Mouse (Mus musculus) intestine, embryonic 15.5 days (tissue): Measurements from ENCODE around the gene Ciao2b. TPM values are rescaled to one million over a fixed set of nuclear protein-coding genes. Genes with fewer than 3 reads are reported as not detected.

Experiments used
- ATAC-seq: fragments of 200-750 bp; cut with Nextera tagmentation; 2 replicates; pipeline ENCODE4 v1.8.0; 2017; ENCODE audit warnings: moderate TSS enrichment, moderate library complexity
- H3K27ac ChIP-seq: fragments of 300-500 bp; sonication (generic); 2 replicates; pipeline ENCODE4 v1.5.1; 2015; ENCODE audit warnings: mild to moderate bottlenecking, inconsistent platforms
- H3K27me3 ChIP-seq: fragments of 300-500 bp; sonication (generic); replicated peaks from 2 replicates; pipeline ENCODE4 v1.6.1; 2015; ENCODE audit warnings: inconsistent platforms
- H3K36me3 ChIP-seq: fragments of 300-500 bp; sonication (generic); 2 replicates; pipeline ENCODE4 v1.6.1; 2015; ENCODE audit warnings: inconsistent platforms
- H3K4me1 ChIP-seq: fragments of 300-500 bp; sonication (generic); replicated peaks from 2 replicates; pipeline ENCODE4 v1.6.1; 2015; ENCODE audit warnings: inconsistent platforms
- H3K4me2 ChIP-seq: fragments of 300-500 bp; sonication (generic); replicated peaks from 2 replicates; pipeline ENCODE4 v1.6.1; 2015; ENCODE audit warnings: mild to moderate bottlenecking, inconsistent platforms
- H3K4me3 ChIP-seq: fragments of 300-500 bp; sonication (generic); replicated peaks from 2 replicates; pipeline ENCODE4 v1.5.1; 2015; ENCODE audit warnings: inconsistent platforms
- H3K9ac ChIP-seq: fragments of 300-500 bp; sonication (generic); 2 replicates; pipeline ENCODE4 v1.6.1; 2015; ENCODE audit warnings: inconsistent platforms
- H3K9me3 ChIP-seq: fragments of 300-500 bp; sonication (generic); 2 replicates; pipeline ENCODE4 v1.6.1; 2016; ENCODE audit warnings: inconsistent platforms
- WGBS: fragments of 180-500 bp; shearing (Covaris S2); methylation state at CpG from one replicate; pipeline ENCODE4 v1.1.7; 2015; 5-methylcytosine and 5-hydroxymethylcytosine counted together
- polyA plus RNA-seq: library from polyadenylated mRNA; unstranded; fragments of >200 nt; fragmentation: Nextera tagmentation; extraction: Ambion mirVana; gene quantifications from 2 replicates; pipeline ENCODE4 v1.2.1, GENCODE M21; 2015

Gene Ciao2b
- polyA plus RNA-seq, 1 experiment from 2014 or later, result 93.2 TPM

GRCm38 (mm10) chr8:104631975-104632374 lies 9.8 kb downstream of the Ciao2b start:
- Histone ChIP-seq H3K9ac (no peak overlapping the region), H3K4me2 (peak overlapping the region; percentile 83)

GRCm38 (mm10) chr8:104630981-104631663 lies 10.6 kb downstream of the Ciao2b start, which contains the start of gene Rrad:
Gene Rrad, minus strand, starts transcription at chr8:104631327.
- H3K9ac ChIP-seq, result peak within 1 kb of the TSS; percentile 28
- H3K36me3 ChIP-seq, result no peaks in the 10 kb centered on the region
- peak within 1 kb of the TSS; percentile 37 for H3K4me3 ChIP-seq
- peaks cover 15% of the 10 kb centered on the region; the same call in 1 of the 2 replicates for H3K4me1 ChIP-seq
- peak within 1 kb of the TSS; percentile 83 for H3K4me2 ChIP-seq
- no peak within 1 kb of the TSS for H3K27ac ChIP-seq
- peak; percentile 81 for ATAC-seq
- H3K27me3 ChIP-seq, result peaks cover 14% of the 10 kb centered on the region
- 2% methylated on average over 28 of the region's 28 CpGs for WGBS
- no peaks in the 10 kb centered on the region for H3K9me3 ChIP-seq

More at GRCm38 (mm10) chr8:104631975-104632374, 9.8 kb downstream of the Ciao2b start:
- no peak for ATAC-seq
- no peaks in the 10 kb centered on the region for H3K9me3 ChIP-seq
- no peak overlapping the region for H3K27ac ChIP-seq
- 32% methylated on average over 5 of the region's 5 CpGs for WGBS
- H3K4me1 ChIP-seq, result peaks cover 15% of the 10 kb centered on the region; the same call in 1 of the 2 replicates
- H3K36me3 ChIP-seq, result no peaks in the 10 kb centered on the region
- H3K4me3 ChIP-seq, result peak overlapping the region; percentile 37; the same call in 1 of the 2 replicates
- peaks cover 14% of the 10 kb centered on the region for H3K27me3 ChIP-seq

GRCm38 (mm10) chr8:104630574-104630973 lies 11.2 kb downstream of the Ciao2b start:
- H3K4me1 ChIP-seq, result peaks cover 15% of the 10 kb centered on the region; the same call in 1 of the 2 replicates
- H3K9me3 ChIP-seq, result no peaks in the 10 kb centered on the region
- WGBS, result 2% methylated on average over 36 of the region's 36 CpGs
- H3K36me3 ChIP-seq, result no peaks in the 10 kb centered on the region
- peak overlapping the region; percentile 28 for H3K9ac ChIP-seq
- no peak overlapping the region for H3K27ac ChIP-seq
- peaks cover 14% of the 10 kb centered on the region for H3K27me3 ChIP-seq
- ATAC-seq, result peak; percentile 40; the same call in 1 of the 2 replicates
- peak overlapping the region; percentile 83 for H3K4me2 ChIP-seq
- H3K4me3 ChIP-seq, result peak overlapping the region; percentile 37

GRCm38 (mm10) chr8:104630111-104630479 lies 11.7 kb downstream of the Ciao2b start:
- no peaks in the 10 kb centered on the region for H3K9me3 ChIP-seq
- peaks cover 14% of the 10 kb centered on the region for H3K27me3 ChIP-seq
- 0 out of 2 replicates have a peak overlapping the region, but pooled peaks have one; percentile 28 for H3K9ac ChIP-seq
- no peak for ATAC-seq
- peaks cover 15% of the 10 kb centered on the region; the same call in 1 of the 2 replicates for H3K4me1 ChIP-seq
- H3K4me3 ChIP-seq, result no peak overlapping the region
- peak overlapping the region; percentile 83 for H3K4me2 ChIP-seq
- H3K36me3 ChIP-seq, result no peaks in the 10 kb centered on the region
- 41% methylated on average over 8 of the region's 8 CpGs for WGBS
- no peak overlapping the region for H3K27ac ChIP-seq

DNA sequence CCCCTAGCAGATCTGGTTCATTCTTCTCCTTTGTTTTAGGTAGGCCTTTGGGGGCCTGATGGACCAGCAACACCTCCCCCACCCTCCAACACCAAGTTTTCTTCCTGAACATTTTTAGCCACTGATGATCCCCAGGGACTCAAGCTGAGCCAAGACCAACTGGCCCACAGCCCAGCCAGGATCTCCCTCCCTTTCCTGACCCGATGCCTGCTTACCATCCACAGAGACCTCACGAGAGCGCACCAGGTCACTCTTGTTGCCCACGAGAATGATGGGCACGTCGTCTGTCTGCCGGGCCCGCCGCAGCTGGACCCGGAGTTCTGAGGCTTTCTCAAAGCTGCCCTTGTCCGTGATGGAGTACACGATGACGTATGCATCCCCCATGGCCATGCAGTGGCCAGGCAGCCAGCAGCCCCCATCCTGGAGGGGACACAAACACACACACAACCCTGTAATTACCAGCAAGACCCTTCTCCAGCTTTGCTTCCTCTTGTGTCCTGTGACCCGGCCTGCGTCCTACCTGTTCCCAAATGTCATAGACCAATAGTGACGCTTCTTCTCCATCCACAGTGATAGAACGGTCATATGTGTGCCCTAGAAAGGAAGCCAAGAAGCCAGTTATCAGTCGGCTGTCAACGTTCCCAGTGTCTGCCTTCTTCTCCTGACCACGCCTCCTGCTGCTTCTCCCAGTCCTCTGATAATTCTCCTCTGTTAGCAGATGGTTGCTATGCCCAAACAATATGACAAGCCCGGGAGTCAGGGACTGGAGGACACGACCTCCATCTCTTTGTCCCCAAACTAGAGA lies 12.3 kb downstream of the Ciao2b start:
- ATAC-seq, result no peak
- 68% methylated on average over 22 of the region's 22 CpGs for WGBS

DNA sequence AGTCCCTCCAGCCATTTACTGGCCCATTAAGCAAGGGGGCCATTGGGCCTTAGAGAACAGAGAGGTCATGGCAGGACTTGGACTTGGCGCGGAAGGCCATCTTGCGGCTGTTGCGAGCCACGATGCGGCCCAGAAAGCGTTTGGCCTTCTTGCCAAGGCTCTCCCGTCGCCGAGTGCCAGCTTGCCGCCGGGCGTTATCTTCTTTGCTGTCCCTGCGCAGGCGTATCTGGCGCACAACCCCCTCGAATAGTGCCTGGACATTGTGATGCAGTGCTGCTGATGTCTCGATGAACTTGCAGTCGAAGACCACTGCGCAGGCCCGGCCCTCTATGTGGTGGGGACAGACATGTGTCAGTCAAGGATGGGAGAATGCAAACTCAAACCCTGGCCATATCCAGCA lies 13.4 kb downstream of the Ciao2b start:
- Histone ChIP-seq H3K9ac (no peak overlapping the region), H3K36me3 (no peaks in the 10 kb centered on the region)
- WGBS, result 93% methylated on average over 21 of the region's 21 CpGs

More for the DNA sequence above, 12.3 kb downstream of the Ciao2b start:
- Histone ChIP-seq H3K27ac (no peak overlapping the region), H3K36me3 (no peaks in the 10 kb centered on the region), H3K9ac (no peak overlapping the region), H3K4me1 (peaks cover 15% of the 10 kb centered on the region; the same call in 1 of the 2 replicates), H3K4me3 (no peak overlapping the region), H3K9me3 (no peaks in the 10 kb centered on the region), H3K4me2 (peak overlapping the region; percentile 83; the same call in 1 of the 2 replicates), H3K27me3 (peaks cover 14% of the 10 kb centered on the region)

DNA sequence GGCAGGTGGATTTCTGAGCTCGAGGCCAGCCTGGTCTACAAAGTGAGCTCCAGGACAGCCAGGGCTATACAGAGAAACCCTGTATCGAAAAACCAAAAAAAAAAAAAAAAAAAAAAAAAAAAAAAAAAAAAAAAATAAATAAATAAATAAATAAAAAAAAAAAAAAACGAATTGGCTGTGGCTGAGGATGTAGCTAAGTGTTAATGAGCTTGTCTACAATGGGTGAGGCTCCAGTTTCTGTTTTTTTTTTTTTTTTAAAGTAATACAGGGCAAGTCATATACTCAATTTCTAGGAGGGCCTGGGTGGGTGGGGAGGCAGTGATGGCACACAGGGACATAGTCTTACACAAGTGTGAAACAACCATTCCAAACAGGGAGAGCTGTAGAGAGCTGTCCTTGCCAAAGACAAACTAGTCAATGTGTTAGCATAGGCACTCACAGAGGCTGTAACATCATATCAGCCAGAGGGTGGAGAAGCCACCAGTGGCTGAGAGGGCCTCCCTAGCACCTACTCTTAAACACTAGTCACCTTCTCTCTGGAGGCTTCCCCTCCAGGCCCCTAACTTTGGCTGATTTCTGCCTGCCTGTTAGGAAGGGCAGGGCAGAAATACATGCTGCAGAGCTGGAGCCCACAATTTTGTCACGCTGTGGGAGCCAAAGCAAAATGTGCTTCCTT lies 14.6 kb downstream of the Ciao2b start:
- WGBS, result 72% methylated on average over 4 of the region's 4 CpGs
- no peak overlapping the region for H3K9ac ChIP-seq
- H3K9me3 ChIP-seq, result no peaks in the 10 kb centered on the region
- H3K36me3 ChIP-seq, result no peaks in the 10 kb centered on the region
- peaks cover 14% of the 10 kb centered on the region for H3K27me3 ChIP-seq
- ATAC-seq, result no peak
- H3K4me2 ChIP-seq, result no peak overlapping the region
- peaks cover 15% of the 10 kb centered on the region; the same call in 1 of the 2 replicates for H3K4me1 ChIP-seq
- no peak overlapping the region for H3K27ac ChIP-seq
- no peak overlapping the region for H3K4me3 ChIP-seq

More for the DNA sequence above, 13.4 kb downstream of the Ciao2b start:
- Histone ChIP-seq H3K4me3 (no peak overlapping the region), H3K4me1 (peaks cover 15% of the 10 kb centered on the region; the same call in 1 of the 2 replicates), H3K27me3 (peaks cover 14% of the 10 kb centered on the region), H3K4me2 (no peak overlapping the region), H3K27ac (no peak overlapping the region), H3K9me3 (no peaks in the 10 kb centered on the region)
- no peak for ATAC-seq

GRCm38 (mm10) chr8:104624161-104624560 lies 17.6 kb downstream of the Ciao2b start, which contains the start of gene Cdh16:
Gene Cdh16, minus strand, starts transcription at chr8:104624396.
- H3K4me2 ChIP-seq, result no peak within 1 kb of the TSS
- no peaks in the 10 kb centered on the region for H3K27me3 ChIP-seq
- no peaks in the 10 kb centered on the region for H3K36me3 ChIP-seq
- H3K9ac ChIP-seq, result no peak within 1 kb of the TSS
- H3K9me3 ChIP-seq, result no peaks in the 10 kb centered on the region
- no peak within 1 kb of the TSS for H3K4me3 ChIP-seq
- 41% methylated on average over 6 of the region's 6 CpGs for WGBS
- ATAC-seq, result no peak; the same call in 1 of the 2 replicates
- no peaks in the 10 kb centered on the region for H3K4me1 ChIP-seq
- no peak within 1 kb of the TSS for H3K27ac ChIP-seq

DNA sequence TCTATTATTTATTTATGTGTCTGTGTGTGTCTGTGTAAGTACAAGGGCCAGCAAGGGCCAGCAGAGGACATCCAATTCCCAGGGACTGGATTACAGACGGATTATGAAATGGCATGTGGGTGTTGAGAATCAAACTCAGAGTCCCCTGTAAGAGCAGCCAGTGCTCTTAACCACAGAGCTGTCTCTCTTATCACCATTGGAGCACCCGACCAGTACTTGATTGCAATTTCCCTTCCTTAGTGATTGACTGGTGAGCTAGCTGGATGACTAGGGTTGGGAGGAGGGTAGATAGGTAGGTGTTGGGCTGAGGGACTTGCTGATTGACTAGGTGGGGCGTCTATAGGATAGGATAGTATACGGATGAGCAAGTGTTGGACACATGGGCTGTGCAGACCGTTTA lies 21.0 kb downstream of the Ciao2b start:
- Histone ChIP-seq H3K9ac (no peak overlapping the region), H3K27me3 (no peaks in the 10 kb centered on the region)

DNA sequence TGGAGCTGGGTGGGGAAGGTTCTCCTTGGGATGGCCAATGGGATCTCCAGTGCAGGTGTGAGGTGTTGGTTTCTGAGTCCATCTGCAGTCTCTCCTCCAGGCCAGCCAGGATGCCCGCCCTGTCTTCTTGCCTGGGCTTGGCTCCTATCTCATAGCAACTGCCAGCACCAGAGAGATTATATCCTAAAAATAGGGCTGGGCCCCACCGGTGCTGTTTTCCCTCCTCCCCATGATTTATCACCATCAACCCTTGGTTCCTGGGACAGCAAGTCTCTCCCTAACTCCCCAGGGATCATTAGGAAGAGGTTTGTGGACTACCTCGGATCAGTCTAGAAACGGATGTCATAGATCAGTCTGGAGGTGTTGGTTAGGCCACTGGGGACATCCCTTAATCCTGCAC lies 28.6 kb downstream of the Ciao2b start:
- Histone ChIP-seq H3K36me3 (no peaks in the 10 kb centered on the region), H3K4me1 (0 out of 2 replicates have a peak, but pooled peaks cover 12% of the 10 kb centered on the region), H3K4me2 (no peak overlapping the region), H3K27ac (no peak overlapping the region), H3K27me3 (no peaks in the 10 kb centered on the region), H3K9ac (no peak overlapping the region), H3K4me3 (no peak overlapping the region), H3K9me3 (no peaks in the 10 kb centered on the region)
- WGBS, result 80% methylated on average over 4 of the region's 4 CpGs
- no peak for ATAC-seq

More for the DNA sequence above, 21.0 kb downstream of the Ciao2b start:
- ATAC-seq, result no peak
- H3K4me3 ChIP-seq, result no peak overlapping the region
- H3K4me1 ChIP-seq, result no peaks in the 10 kb centered on the region
- 65% methylated on average over 5 of the region's 5 CpGs for WGBS
- H3K4me2 ChIP-seq, result no peak overlapping the region
- no peaks in the 10 kb centered on the region for H3K9me3 ChIP-seq
- H3K36me3 ChIP-seq, result no peaks in the 10 kb centered on the region
- no peak overlapping the region for H3K27ac ChIP-seq

DNA sequence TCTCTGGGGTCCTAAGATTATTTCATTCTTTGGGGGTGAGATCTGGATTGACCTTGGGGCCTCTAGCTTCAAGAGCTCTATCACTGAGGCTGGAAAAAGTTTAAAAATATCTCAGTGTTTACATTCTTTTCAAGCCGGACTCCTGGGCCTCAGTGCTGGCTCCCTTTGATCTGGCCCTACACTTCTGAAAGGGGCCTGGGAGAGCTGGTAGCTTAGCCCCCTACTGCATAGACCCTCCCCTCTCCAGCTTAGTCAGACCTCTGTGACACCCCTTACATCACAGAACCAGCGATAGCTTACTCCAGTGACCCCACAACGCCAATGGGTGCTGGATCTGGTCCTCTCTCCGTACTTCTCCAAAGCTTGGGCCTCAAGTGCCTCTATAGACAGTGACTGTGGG lies 30.2 kb downstream of the Ciao2b start:
- Histone ChIP-seq H3K36me3 (no peaks in the 10 kb centered on the region), H3K4me3 (no peak overlapping the region), H3K27ac (no peak overlapping the region), H3K9ac (no peak overlapping the region), H3K27me3 (no peaks in the 10 kb centered on the region), H3K9me3 (no peaks in the 10 kb centered on the region), H3K4me2 (no peak overlapping the region), H3K4me1 (peaks cover 14% of the 10 kb centered on the region; the same call in 1 of the 2 replicates)
- 0 out of 2 replicates have a peak, but pooled peaks have one; percentile 34 for ATAC-seq
- 43% methylated on average over 4 of the region's 4 CpGs for WGBS
